Mouse (Mus musculus): Measurements from ENCODE around the gene Kctd7. TPM values are rescaled to one million over a fixed set of nuclear protein-coding genes. Genes with fewer than 3 reads are reported as not detected.
A peak's percentile ranks its signal among the peaks of the same experiment; 100 is the strongest.

Gene Kctd7
- polyA plus RNA-seq, 1 experiment from 2014 or later: 7.5 TPM

GRCm38 (mm10) chr5:130154286-130154685, 9.6 kb downstream of the Kctd7 start:
- Histone ChIP-seq H3K4me2 (no peak overlapping the region), H3K36me3 (replicated peaks) (peaks cover 26% of the 10 kb centered on the region), H3K9ac (no peak overlapping the region), H3K27ac (no peak overlapping the region), H3K4me1 (no peaks in the 10 kb centered on the region), H3K4me3 (replicated peaks) (no peak overlapping the region), H3K27me3 (no peaks in the 10 kb centered on the region), H3K9me3 (no peaks in the 10 kb centered on the region)
- no peak for ATAC-seq (ENCODE audit: low FRiP score)
- 76% methylated on average over 2 of the region's 2 CpGs for WGBS

- no peak overlapping the region for H3K27ac ChIP-seq
- no peak for ATAC-seq (ENCODE audit: low FRiP score)
- H3K4me3 ChIP-seq (replicated peaks): no peak overlapping the region
- no peaks in the 10 kb centered on the region for H3K36me3 ChIP-seq (replicated peaks)
- WGBS: 72% methylated on average over 4 of the region's 4 CpGs
- H3K4me1 ChIP-seq: no peaks in the 10 kb centered on the region
- no peak overlapping the region for H3K9ac ChIP-seq
- H3K9me3 ChIP-seq: no peaks in the 10 kb centered on the region
- H3K4me2 ChIP-seq: no peak overlapping the region
- H3K27me3 ChIP-seq: no peaks in the 10 kb centered on the region
Observed at GRCm38 (mm10) chr5:130158545-130158944, 13.9 kb downstream of the Kctd7 start.

GRCm38 (mm10) chr5:130159761-130160201, 15.1 kb downstream of the Kctd7 start:
- Histone ChIP-seq H3K9ac (no peak overlapping the region), H3K27ac (no peak overlapping the region), H3K4me1 (no peaks in the 10 kb centered on the region), H3K4me2 (no peak overlapping the region), H3K27me3 (no peaks in the 10 kb centered on the region), H3K4me3 (replicated peaks) (no peak overlapping the region), H3K9me3 (no peaks in the 10 kb centered on the region), H3K36me3 (replicated peaks) (no peaks in the 10 kb centered on the region)
- WGBS: 70% methylated on average over 7 of the region's 7 CpGs
- no peak for ATAC-seq (ENCODE audit: low FRiP score)

DNA sequence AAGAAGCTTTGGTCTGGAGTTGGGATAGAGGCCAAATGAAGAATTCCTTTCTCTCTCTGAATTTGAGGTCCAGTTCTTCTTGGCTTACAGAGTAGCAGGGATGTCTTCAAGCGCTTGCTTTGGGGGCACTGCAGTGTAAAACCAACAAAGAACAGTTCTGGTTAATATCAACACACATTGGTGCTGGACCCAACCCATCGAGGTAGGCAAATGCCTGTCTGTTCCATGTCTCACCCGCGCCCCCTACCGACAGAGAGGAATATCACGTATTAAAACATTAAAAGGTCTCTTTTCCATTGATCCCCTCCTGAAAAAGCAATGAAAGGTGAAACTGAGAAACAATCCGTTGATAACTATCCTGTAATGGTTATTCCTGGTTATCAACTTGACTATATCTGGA, 19.0 kb downstream of the Kctd7 start:
- Histone ChIP-seq H3K36me3 (replicated peaks) (no peaks in the 10 kb centered on the region), H3K4me3 (replicated peaks) (no peak overlapping the region), H3K9ac (no peak overlapping the region), H3K27ac (no peak overlapping the region), H3K4me1 (no peaks in the 10 kb centered on the region), H3K4me2 (no peak overlapping the region), H3K9me3 (no peaks in the 10 kb centered on the region), H3K27me3 (no peaks in the 10 kb centered on the region)
- 6% methylated on average over 7 of the region's 7 CpGs for WGBS
- no peak for ATAC-seq (ENCODE audit: low FRiP score)

- Histone ChIP-seq H3K4me1 (no peaks in the 10 kb centered on the region), H3K4me3 (replicated peaks) (no peak overlapping the region)
- ATAC-seq (ENCODE audit: low FRiP score): no peak
Observed at GRCm38 (mm10) chr5:130165213-130165612, 20.6 kb downstream of the Kctd7 start.

DNA sequence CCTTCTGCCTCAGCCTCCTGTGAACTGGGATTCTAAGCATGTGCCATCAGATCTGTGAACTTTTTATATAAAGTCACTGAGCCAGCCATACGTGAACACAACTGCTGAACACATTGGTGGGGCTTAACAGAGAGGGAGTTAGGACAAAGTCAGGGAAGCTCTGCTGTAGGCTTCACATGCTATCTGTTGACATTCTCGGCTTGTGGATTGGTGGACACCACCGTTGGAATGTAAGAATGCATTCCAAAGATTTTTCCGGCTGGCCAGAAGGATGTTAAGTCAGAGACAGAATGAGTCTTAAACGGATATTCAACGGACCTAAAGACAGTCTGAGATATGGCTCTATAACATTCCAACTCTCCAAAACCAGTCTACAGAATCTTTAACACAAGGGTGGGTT, 24.4 kb downstream of the Kctd7 start:
- ATAC-seq (ENCODE audit: low FRiP score): no peak
- Histone ChIP-seq H3K4me2 (no peak overlapping the region), H3K27ac (no peak overlapping the region), H3K36me3 (replicated peaks) (no peaks in the 10 kb centered on the region), H3K4me1 (peaks cover 19% of the 10 kb centered on the region), H3K4me3 (replicated peaks) (no peak overlapping the region), H3K9me3 (no peaks in the 10 kb centered on the region), H3K9ac (no peak overlapping the region), H3K27me3 (no peaks in the 10 kb centered on the region)
- WGBS: 75% methylated on average over 6 of the region's 6 CpGs

More at GRCm38 (mm10) chr5:130165213-130165612, 20.6 kb downstream of the Kctd7 start:
- Histone ChIP-seq H3K9ac (no peak overlapping the region), H3K4me2 (no peak overlapping the region), H3K27ac (no peak overlapping the region), H3K36me3 (replicated peaks) (no peaks in the 10 kb centered on the region), H3K27me3 (no peaks in the 10 kb centered on the region), H3K9me3 (no peaks in the 10 kb centered on the region)
- 78% methylated on average over 4 of the region's 4 CpGs for WGBS

GRCm38 (mm10) chr5:130170666-130171422, 26.2 kb downstream of the Kctd7 start:
- no peaks in the 10 kb centered on the region for H3K27me3 ChIP-seq
- peaks cover 19% of the 10 kb centered on the region for H3K4me1 ChIP-seq
- peak overlapping the region; percentile 93 for H3K9ac ChIP-seq
- H3K9me3 ChIP-seq: no peaks in the 10 kb centered on the region
- peak overlapping the region; percentile 65 for H3K4me2 ChIP-seq
- no peaks in the 10 kb centered on the region for H3K36me3 ChIP-seq (replicated peaks)
- whole genome bisulfite sequencing: 14% methylated on average over 6 of the region's 6 CpGs
- peak overlapping the region; percentile 87 for H3K27ac ChIP-seq
- ATAC-seq (ENCODE audit: low FRiP score): no peak
- H3K4me3 ChIP-seq (replicated peaks): peak overlapping the region; percentile 93

- Histone ChIP-seq H3K9me3 (no peaks in the 10 kb centered on the region), H3K9ac (peak within 1 kb of the TSS; percentile 93), H3K4me2 (peak within 1 kb of the TSS; percentile 65), H3K4me1 (peaks cover 19% of the 10 kb centered on the region), H3K36me3 (replicated peaks) (no peaks in the 10 kb centered on the region), H3K27me3 (no peaks in the 10 kb centered on the region), H3K4me3 (replicated peaks) (peak within 1 kb of the TSS; percentile 93), H3K27ac (peak within 1 kb of the TSS; percentile 87)
- peak; percentile 95 for ATAC-seq (ENCODE audit: low FRiP score)
- under 1% methylated on average over 60 of the region's 62 CpGs for WGBS
Observed at GRCm38 (mm10) chr5:130171423-130171954, 26.8 kb downstream of the Kctd7 start, which contains the start of gene Rabgef1. Gene Rabgef1 (plus strand): TSS chr5:130171798.

DNA sequence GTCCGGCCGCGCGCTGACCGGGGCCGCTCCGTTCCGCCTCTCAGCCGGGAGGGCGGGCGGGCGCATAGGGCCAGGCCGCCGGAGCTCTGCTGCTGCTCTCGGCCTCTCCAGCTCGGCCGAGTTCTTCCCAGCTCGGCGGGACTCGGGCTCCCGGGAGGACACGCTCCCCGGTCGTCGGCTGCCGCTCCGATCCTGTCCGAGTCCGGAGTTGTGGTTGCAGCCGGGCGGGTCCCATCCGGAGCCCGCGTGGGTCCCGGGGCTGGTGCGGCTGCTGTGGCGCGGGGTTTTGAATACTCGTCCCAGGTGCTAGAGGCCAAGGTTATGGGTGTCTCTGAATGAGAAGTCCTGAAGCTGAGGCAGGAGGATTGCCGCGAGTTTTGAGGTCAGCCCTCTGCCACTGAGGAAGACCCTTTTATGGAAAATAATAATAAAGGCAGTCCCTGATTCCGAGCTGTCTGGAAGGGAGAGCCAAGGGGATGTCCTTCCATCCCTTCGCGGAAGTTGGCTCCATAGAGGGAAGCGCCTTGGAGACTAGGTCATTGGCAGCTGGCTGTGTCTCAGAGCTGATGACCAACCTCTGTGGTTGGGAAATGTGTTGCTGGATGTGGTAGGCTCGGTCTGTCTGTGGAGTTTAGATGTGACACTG, 27.4 kb downstream of the Kctd7 start:
- H3K27me3 ChIP-seq: no peaks in the 10 kb centered on the region
- no peaks in the 10 kb centered on the region for H3K36me3 ChIP-seq (replicated peaks)
- H3K9ac ChIP-seq: peak overlapping the region; percentile 93
- peak overlapping the region; percentile 93 for H3K4me3 ChIP-seq (replicated peaks)
- H3K27ac ChIP-seq: peak overlapping the region; percentile 87
- no peaks in the 10 kb centered on the region for H3K9me3 ChIP-seq
- 2% methylated on average over 46 of the region's 46 CpGs for WGBS
- peaks cover 19% of the 10 kb centered on the region for H3K4me1 ChIP-seq
- ATAC-seq (ENCODE audit: low FRiP score): peak; percentile 52; the same call in 1 of the 2 replicates
- peak overlapping the region; percentile 65 for H3K4me2 ChIP-seq

- no peak overlapping the region for H3K27ac ChIP-seq
- no peaks in the 10 kb centered on the region for H3K27me3 ChIP-seq
- peaks cover 19% of the 10 kb centered on the region for H3K4me1 ChIP-seq
- no peaks in the 10 kb centered on the region for H3K9me3 ChIP-seq
- no peaks in the 10 kb centered on the region for H3K36me3 ChIP-seq (replicated peaks)
- H3K9ac ChIP-seq: peak overlapping the region; percentile 93; the same call in 1 of the 2 replicates
- H3K4me2 ChIP-seq: peak overlapping the region; percentile 65; the same call in 1 of the 2 replicates
- no peak for ATAC-seq (ENCODE audit: low FRiP score)
- H3K4me3 ChIP-seq (replicated peaks): peak overlapping the region; percentile 93
- 93% methylated on average over 4 of the region's 4 CpGs for WGBS
Observed at GRCm38 (mm10) chr5:130173012-130173411, 28.4 kb downstream of the Kctd7 start.

- H3K27ac ChIP-seq: no peak overlapping the region
- peaks cover 4% of the 10 kb centered on the region for H3K4me1 ChIP-seq
- H3K4me3 ChIP-seq (replicated peaks): no peak overlapping the region
- H3K9me3 ChIP-seq: no peaks in the 10 kb centered on the region
- WGBS: 61% methylated on average over 4 of the region's 4 CpGs
- H3K9ac ChIP-seq: no peak overlapping the region
- H3K4me2 ChIP-seq: no peak overlapping the region
- no peaks in the 10 kb centered on the region for H3K36me3 ChIP-seq (replicated peaks)
- no peak for ATAC-seq (ENCODE audit: low FRiP score)
- no peaks in the 10 kb centered on the region for H3K27me3 ChIP-seq
Observed at GRCm38 (mm10) chr5:130177871-130178270, 33.2 kb downstream of the Kctd7 start.

DNA sequence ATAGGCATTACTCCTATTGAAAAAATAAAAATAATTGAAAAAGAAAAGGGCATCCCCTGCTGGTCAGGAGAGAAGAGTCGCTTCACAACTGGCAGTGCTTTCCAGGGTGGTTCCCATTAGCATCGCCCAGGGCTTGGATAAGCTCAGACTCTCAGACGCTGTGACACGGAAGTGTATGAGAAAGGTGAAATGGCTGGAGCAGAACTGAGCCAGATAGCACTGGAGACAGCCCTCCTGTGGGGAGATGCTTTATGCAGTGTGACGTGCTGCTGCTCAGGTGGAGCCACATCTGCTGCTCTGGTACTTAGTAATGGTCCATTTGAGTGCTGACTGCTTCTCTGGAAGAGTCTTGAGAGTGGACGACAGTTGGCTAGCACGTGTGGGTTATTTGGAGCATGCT, 35.7 kb downstream of the Kctd7 start:
- H3K4me1 ChIP-seq: no peaks in the 10 kb centered on the region
- no peak overlapping the region for H3K4me3 ChIP-seq (replicated peaks)
- no peaks in the 10 kb centered on the region for H3K9me3 ChIP-seq
- no peak for ATAC-seq (ENCODE audit: low FRiP score)
- H3K9ac ChIP-seq: no peak overlapping the region
- H3K4me2 ChIP-seq: no peak overlapping the region
- no peaks in the 10 kb centered on the region for H3K27me3 ChIP-seq
- WGBS: 66% methylated on average over 7 of the region's 7 CpGs
- H3K27ac ChIP-seq: no peak overlapping the region
- no peaks in the 10 kb centered on the region for H3K36me3 ChIP-seq (replicated peaks)

Data from forebrain, embryonic 12.5 days (tissue).